Mouse (Mus musculus): ENCODE results near the gene Rnf149.
"Not testable (repeated sequence)": the region's sequence is repeated elsewhere in the genome, so short reads cannot be mapped to it uniquely, and the experiment has no call there.

Gene Rnf149

DNA sequence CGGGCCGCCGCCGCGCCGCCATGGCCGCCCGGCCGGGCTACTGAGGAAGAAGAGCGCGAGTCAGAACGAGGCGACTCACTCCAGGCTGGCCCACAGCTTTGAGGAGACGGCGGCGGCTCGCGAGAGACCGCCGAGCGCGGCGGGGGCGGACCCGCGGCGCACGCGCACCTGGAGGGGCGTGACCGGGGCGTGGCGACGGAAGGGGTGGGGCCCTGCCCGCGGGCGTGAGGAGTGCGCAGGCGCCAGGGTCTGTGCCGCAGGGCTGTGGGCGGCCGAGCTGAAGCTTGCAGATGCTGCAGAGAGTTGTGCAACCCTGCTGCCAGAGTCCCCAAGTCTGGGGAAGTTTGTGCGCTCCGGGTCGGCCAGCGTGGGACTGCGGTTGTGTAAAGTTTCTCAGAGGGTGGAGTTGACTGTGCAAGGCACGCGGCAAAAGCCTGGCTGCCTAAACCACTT lies at the start of gene Rnf149:
TSS of gene Rnf149 (minus strand) at position 153 of the 453 bp plus-strand sequence.
- peak; percentile 93 to 97 for DNase-seq

DNA sequence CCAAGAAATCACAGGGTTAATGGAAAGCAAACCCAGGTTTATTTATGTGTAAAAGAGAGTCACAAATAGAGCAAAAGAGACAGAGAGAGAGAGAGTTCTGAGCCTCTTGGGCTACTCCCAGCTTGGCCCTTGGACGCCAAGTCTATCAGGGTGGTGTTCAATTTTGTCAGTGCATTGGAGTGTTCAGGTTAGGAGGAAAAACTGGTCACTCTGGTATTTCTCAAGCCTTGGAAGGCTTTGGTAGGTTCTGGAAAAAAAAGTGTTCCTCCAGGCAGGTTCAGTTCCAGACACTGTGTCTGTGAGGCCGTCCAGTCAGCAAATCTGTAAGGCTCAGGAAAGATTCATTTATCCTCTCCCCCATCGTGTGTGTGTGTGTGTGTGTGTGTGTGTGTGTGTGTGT lies 48.3 kb upstream of the Rnf149 start:
- no peak for DNase-seq

- no peak for DNase-seq
Observed at GRCm38 (mm10) chr1:39623729-39624128, 46.5 kb upstream of the Rnf149 start.

GRCm38 (mm10) chr1:39623106-39623505 lies 45.9 kb upstream of the Rnf149 start:
- DNase-seq = no peak

DNA sequence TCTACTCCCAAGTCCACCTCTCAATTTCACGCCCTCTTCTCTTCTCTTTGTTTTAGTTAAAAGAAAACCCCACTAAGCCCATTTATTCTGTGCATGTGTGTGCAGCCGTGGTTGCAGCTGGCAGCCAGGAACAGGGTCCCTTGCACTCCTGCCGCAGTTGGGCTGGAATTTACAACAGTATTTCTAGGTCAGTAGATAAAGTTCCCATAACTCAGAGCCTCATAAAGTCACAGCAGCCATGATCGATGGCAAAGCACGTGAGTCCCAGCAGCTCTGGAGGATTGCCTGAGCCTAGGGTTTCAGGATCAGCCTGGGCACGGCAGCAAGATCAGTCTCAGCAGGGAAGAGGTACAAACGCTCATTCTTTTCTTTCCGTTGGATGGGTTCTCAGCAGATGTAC lies 41.3 kb upstream of the Rnf149 start:
- no peak for DNase-seq

DNA sequence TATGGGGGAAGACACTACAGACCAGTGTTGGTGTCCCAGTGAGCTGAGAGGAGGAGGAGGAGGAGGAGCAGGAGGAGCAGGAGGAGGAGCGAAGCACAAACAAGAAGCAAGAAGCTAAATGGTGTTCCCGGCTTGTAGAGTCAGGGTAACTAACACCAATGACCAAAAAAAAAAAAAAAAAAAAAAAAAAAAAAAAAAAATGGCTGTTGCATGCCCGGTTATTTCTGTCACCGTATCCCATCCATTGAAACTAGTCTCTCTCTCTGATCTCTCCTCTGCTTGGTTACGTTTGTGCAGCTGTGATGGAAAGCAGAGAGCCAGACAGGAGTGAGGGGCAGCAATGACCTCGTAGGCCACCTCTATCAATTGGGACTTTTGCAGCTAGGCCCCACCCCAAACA lies 38.3 kb upstream of the Rnf149 start:
- no peak for DNase-seq

DNA sequence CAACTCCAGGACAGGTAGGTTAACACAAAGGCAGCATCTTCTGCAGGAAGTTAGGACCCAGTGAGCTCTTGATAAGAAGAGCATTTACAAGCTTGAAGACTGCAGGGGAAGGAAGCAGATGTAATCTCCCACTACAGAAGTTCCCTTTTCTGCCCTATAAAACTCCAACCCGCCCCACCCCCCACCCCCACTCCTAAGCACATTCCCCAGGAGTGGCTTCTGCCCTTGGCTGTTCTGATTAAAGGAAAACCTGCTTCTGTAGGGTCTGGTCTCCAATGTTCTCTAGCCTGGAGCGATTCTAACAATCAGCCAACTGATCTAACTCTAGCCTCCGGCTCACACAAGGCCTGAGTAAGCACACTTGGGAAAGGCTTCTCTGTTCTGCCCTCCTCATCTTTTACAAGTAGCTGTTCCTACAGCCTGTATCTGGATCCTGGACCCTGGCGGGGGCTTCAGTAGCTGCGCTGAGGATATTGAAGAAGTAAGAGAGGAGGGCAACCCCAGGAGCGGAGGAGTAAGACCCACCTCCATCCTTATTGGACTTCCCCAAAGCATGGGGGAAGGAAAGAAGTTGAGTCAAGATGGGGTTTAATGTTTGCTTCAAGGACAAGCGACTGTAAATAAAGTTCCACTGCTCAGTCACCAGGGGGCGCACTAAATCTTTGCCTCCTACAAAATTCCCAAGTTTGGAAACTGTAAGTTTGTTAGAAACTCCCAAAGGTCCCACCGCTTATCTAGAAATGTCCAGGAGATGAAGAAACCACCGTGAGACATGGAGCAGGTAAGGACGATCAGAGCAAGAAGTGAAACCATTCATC lies 37.5 kb upstream of the Rnf149 start:
- peak in 1 of 2 experiments; percentile 74 for DNase-seq

- no peak for DNase-seq
Observed at GRCm38 (mm10) chr1:39613061-39613460, 35.9 kb upstream of the Rnf149 start.

- DNase-seq = peak; percentile 68 to 81
Observed at GRCm38 (mm10) chr1:39612491-39612890, 35.3 kb upstream of the Rnf149 start.

DNA sequence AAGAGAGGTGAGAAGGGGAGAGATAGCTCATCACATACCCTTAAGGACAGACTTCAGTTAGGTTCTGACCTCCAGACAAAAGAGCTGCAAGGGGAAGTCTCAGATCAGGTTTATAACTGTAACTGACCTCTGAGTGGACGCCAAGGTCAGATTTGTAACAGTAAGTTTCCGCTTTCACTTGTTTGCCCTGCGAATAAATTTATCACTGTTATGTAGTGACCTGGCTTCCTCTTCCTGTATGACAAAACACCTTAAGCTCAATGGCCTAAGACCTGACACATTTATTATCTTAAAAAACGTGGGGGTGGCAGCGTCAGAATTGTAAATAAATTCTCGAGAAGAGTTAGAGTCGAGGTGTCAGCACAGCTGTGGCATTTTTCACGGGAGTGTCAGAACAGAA lies 31.3 kb upstream of the Rnf149 start:
- DNase-seq = no peak

DNA sequence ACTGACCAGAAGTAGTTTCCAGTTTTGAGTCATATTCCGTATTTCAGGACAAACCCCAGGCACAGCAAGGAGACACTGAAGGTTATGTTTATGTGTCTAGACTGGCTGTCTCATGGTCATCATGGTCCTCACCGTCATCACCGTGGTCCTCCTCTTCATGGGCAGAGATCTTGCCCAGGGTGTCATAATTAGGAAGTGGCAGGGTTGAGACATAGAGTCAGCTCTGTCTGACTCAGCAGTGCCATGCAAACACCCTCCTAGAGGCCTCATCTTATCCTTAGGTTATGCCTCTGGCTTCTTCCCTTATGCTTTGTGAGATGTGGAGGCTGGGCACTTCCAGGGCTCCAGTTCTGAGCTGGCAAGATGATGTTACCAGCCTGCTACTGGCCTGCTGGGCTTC lies 25.3 kb upstream of the Rnf149 start:
- DNase-seq = no peak

DNA sequence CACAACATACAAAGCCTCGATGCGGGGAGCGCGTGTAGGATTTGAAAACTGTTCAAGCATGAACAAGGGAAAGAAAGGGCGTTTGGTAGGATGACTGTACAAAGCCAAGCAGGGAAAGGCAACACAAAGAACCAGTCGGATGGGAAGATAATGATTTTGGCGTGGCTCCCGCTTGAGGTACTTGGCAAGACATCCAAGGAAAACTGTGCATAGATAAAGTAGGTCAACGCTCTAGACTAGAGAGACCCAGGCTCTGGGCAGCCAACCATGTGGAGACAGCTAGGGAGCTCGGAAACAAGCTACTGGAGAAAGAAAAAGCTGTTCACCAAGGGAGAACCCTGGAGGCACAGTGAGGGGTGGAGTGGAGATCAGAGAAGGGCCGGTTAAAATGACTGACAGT lies 21.5 kb upstream of the Rnf149 start:
- peak; percentile 13 to 29 for DNase-seq

DNA sequence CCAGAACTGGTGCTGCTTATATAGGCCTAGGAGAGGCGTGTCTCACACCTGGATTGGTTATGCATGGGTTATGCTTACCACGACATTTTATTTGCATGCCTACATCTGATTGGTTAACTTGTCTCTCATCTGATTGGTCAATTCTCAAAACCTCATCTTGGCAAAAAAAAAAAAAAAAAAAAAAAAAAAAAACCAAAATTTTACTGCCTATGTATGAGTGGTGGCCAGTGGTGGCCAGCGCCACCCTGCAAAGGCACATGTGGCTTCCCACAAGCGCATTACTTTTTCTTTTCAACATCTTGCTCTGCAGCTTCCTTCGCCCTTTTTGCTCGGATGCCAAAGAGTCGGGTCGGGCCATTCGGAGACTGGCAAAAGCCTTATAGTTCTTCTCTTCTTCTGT lies 19.9 kb upstream of the Rnf149 start:
- not testable (repeated sequence) for DNase-seq

DNA sequence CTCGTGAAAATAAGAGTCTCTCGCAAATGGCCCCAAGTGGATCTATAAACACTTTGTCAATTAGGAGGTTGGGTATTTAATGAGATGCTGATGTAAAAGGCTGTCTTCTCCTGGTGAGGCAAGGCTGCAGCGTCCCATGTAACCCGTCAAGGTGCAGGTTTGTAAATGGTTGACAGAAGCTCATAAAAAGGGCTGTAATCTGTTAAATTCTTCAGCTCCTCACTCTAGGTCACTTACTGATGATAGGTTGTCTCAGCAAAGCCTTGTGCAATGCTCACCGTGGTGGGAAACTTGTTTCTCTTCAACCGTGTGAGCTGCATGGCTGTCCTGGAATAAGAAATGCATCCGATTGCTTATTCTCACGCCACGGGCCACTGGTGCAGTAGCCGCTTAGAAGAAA lies 16.6 kb upstream of the Rnf149 start:
- peak in 1 of 2 experiments; percentile 57 for DNase-seq

GRCm38 (mm10) chr1:39592090-39592489 lies 14.9 kb upstream of the Rnf149 start:
- peak; percentile 65 to 79 for DNase-seq

GRCm38 (mm10) chr1:39591557-39591956 lies 14.4 kb upstream of the Rnf149 start:
- not testable (repeated sequence) for DNase-seq

DNA sequence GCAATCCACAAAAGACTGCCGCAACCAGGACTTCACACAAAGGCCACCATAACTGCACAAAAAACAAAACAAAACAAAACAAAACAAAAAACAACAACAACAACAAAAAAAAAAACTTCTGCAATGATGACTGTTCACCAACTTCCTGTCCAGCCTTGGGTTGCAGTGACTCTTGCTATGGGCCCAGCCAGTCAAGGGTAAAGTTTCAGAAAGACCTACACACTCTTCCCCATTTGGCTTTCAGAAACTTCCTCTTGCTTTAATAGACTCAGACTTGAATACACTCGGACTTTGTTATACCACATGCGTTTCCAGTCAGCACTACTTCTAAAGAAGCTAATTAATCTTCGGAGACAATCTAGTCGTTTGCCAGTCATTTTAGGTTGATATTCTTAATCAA lies 13.0 kb upstream of the Rnf149 start:
- no peak for DNase-seq

GRCm38 (mm10) chr1:39585416-39585815 lies 8.2 kb upstream of the Rnf149 start:
- DNase-seq = no peak

GRCm38 (mm10) chr1:39583173-39583572 lies 6.0 kb upstream of the Rnf149 start:
- DNase-seq = no peak

GRCm38 (mm10) chr1:39581215-39581614 lies 4.0 kb upstream of the Rnf149 start:
- DNase-seq = no peak

DNA sequence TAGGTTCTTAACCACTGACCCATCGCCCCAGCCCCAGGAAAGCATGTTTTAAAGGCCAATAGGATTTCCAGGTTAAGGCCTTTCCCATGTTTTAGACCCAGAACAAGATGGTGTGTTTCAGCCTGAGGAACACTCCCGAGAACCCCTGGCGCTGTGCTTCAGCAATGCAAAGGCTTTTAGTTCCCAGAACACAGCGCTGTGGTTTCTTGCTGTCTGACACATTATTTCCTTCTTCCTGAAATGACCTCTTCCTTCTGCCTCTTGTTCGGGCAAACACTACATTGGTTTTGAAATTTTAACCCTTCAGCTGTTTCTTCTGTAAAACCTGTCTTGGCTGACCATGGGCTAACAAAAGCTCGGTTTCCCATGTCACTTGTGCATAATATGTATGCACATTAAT lies 1.9 kb upstream of the Rnf149 start:
- DNase-seq = no peak

DNA sequence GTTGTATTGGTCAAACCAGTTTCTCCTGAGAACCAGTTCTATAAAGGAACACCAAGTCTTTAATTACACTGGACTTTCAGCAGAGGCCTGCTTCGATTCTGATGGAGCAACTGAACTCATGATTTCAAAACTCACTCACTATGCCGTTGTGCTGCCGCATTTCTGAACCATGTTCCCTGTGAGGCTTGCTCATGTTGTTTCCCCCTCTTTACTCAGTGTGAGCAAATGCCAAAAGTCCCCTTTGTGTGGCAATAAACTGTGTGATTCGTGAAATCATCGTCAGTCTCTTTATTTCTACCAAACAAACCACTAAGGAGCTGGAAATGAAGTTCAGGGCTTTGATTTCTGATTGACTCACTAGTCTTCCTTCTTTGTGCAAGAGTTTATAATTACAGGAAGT lies 1.2 kb upstream of the Rnf149 start:
- DNase-seq = no peak

DNA sequence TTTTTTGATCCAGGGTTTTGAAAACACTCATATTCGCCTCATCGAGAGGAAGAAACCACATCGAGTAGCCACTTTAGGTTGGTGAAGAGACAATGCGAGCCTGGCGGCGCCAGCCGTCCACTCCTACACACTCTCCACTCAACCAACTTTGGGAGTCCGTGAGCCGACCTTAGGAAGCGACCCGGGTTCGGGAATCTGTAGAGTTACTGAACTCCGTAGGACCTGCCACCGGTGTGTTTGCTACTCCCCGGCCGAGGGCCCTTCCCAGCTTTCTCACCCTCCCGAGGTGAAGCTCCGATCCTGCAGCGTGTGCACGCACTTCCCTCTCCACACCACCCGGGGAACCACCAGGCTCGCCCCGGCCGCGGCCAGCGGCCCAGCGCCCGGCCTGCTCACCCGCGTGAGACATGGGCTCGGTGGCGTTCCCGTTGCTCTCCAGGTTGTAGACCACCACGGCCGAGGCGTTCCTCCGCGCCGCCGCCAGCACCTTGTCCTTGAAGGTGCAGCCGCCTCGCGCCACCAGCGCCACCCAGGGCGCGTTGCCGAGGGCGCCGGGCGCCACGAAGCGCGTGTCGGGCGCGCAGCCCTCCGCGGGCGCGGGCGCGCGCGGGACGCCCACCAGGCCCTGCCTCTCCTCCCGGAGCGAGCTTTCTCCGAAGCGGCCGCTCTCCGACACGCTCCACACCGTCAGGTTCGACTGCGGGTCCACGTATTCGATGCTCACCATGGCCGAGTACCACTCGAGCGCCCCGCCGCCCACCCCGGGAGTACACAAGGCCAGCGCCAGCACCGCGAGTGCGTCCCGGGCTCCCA lies 568 bp downstream of the Rnf149 start:
- DNase-seq = peak; percentile 30 to 69
